Mouse (Mus musculus) cerebellum, postnatal 14 days (tissue): ENCODE results near the gene Lce3f.

Experiments
- DNase-seq, 2 experiments: peaks; one replicate each; pipeline ENCODE4 v3.0.0; 2021; ENCODE audit warnings: mixed read lengths in 2 of 2

The Lce3f gene

DNA sequence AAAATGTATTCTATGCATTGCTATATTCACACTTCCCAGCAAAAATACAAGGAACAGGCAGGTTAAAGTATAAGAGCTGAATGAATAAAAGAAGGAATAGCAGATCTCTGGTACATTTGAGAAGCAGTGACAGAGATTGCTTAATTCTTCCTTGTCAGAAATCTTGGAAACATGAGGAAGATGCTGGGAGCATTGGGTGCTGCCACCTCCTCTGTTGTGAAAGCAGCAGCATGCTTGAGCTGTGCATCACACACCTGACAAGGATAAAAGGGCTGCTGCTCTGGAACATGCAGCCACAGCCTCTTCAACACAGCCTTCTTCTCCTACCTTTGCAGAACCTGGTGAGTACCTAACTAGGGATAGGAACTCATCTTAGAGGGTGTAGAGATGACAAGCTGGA is at the start of gene Lce3f:
Lce3f (plus strand) TSS at position 301 of the 400 bp plus-strand sequence.
- no peak for DNase-seq

DNA sequence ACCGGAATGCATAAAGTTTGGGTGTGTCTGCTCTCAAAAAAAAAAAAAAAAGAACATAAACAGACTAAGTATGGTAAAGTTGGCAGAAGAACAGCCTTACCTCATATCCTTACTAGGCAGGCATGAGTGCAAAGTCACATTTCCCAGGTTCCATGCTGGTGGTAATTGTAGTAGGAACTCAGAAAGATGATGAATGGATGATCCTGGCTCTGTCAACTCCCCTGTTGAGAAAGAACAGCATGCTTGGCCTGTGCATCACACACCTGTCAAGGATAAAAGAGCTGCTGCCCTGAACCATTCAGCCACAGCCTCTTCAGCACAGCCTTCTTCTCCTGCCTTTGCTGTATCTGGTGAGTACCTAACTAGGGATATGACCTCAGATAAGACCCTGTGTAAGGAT is 47.8 kb upstream of the Lce3f start, which contains the start of gene Lce3c:
Lce3c (plus strand) TSS at position 301 of the 400 bp plus-strand sequence.
- peak; percentile 0 to 2 for DNase-seq

DNA sequence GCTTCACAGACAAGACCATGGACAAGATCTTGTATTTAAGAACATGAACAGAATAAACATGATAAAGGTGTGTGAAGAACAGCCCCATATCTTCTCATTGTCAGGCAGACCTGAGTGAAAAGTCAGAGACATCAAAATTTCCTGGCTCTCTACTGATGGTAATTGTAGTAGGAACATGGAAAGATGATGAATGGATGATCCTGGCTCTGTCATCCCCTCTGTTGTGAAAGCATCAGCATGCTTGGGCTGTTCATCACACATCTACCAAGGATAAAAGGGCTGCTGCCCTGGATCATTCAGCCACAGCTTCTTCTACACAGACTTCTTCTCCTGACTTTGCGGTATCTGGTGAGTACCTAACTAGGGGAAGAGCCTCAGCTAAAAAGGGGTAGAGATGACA is 34.9 kb upstream of the Lce3f start, which contains the start of gene Lce3d:
Lce3d (plus strand) TSS at position 301 of the 400 bp plus-strand sequence.
- DNase-seq = no peak

DNA sequence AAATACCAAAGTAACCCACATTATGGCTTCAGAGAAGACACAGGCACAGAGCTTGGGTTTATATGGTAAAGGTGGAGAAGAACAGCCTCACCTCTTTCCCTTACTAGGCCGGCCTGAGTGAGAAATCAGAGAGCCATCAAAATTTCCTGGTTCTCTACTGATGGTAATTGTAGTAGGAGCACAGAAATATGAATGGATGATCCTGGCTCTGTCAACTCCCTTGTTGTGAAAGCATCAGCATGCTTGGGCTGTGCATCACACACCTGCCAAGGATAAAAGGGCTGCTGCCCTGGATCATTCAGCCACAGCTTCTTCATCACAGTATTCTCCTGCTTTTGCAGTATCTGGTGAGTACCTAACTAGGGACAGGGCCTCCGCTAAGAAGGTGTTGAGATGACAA is 25.3 kb upstream of the Lce3f start, which contains the start of gene Lce3e:
Lce3e (plus strand) TSS at position 301 of the 400 bp plus-strand sequence.
- DNase-seq = no peak

DNA sequence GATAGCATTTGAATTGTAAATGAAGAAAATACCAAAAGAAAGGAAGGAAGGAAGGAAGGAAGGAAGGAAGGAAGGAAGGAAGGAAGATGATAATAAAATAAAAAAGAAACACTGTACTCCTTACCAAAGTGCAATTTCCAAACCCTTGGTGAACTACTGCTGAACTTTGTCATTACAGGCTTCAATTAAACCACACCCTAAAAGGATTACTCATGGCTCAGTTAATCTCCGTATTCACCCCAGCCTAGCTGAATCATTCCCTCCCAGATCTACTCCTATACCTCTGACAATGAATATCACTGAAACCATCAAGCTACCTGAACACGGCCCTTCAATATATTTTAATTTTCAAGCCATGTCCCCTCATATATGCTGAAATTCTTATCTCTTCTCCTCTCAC is 13.5 kb upstream of the Lce3f start:
- DNase-seq = no peak

DNA sequence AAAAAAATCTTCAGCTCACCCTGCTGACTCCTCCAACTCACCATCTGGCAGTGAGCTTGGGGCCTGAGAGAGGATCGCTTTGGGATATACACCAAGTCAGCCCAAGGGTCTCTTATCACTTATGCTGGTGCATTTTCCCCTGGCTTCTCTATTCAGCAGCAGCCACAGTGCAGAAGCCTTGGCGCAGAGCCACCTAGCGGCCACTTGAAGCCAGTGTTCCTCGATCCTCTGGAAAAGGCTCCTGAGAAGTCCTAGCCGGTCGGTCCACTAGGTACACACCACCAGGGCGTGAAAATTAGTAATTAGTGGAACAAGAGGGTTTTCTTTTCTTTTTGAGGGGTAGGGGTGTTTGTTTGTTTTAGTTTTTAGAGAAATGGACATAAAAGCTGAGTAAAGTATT is 6.7 kb downstream of the Lce3f start:
- DNase-seq = peak; percentile 83 to 88

DNA sequence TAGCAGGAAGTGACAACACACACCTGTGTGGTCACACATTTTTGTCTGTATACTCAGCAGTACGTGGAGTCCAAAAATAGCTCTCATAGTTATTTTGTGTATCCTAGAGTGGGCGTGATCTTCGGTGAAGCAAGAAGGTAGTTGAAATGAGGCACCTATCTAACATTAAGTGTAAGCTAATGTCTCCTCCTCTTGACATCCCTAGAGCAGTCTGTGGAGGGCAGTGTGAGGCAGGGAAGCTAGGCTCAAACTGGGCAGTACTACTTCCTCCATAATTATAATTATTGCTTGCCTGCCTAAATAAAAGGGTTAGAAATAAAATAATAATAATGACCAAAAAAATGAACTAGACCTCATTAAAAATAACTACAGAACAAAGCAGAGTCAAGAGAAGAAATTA is 8.6 kb downstream of the Lce3f start:
- DNase-seq = no peak

DNA sequence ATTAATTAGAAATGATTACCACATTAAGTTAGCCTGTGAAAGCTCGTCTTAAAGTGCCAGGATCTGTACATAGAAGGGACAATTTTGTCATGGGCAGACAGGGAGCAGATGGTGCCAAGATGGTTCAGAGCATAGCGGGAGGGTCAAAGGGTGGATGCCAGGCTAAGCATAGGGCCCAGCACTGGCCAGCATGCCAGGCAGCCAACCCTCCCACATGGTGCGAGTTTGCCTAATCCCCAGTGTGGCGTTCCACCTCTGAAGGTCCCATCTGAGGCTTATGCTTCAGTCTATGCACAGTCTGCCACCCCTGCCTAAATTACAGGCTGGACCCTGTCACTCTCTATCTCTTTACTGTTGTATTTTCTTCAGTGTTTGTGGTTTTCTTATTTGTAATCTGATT is 10.8 kb downstream of the Lce3f start:
- DNase-seq = no peak

DNA sequence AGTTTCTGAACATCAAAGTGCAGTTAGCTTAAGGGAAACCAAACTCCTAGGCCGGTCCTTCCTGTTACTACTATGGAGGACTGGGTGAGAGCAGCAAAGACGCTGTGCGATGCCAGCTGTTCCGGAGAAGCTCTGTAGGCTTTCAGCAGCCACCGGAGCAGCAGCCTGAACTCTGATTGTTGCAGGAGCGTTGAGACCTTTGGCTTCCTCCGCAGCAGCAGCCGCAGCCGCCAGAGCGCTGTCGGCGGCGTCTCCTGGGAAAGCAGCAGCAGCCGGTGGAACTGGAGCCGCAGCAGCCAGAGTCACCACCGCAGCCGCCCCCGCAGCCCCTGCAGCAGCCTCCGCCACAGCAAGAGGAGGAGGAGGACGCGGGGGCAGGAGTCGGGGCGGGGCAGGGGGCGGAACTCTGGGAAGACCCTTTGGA is 22.4 kb downstream of the Lce3f start:
- DNase-seq = peak; percentile 6 to 9

DNA sequence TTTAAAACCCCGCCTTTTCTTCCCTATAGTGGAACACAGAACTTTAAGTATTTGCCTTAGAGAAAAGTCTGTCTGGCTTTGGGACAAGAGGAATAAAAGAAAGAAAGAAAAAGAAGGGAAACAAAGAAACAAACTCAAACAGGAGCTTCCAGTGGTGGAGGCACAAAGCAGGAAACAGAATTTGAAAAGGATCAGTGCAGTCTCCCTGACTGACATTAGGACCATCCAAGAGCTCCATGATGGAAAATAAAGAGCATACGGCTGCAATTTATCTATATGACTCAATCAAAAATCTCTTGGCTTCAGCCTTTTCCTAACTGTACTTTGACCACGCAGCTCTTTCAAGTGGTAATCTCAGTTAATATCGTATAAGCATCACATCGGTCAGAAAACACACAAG is 22.8 kb downstream of the Lce3f start:
- no peak for DNase-seq

DNA sequence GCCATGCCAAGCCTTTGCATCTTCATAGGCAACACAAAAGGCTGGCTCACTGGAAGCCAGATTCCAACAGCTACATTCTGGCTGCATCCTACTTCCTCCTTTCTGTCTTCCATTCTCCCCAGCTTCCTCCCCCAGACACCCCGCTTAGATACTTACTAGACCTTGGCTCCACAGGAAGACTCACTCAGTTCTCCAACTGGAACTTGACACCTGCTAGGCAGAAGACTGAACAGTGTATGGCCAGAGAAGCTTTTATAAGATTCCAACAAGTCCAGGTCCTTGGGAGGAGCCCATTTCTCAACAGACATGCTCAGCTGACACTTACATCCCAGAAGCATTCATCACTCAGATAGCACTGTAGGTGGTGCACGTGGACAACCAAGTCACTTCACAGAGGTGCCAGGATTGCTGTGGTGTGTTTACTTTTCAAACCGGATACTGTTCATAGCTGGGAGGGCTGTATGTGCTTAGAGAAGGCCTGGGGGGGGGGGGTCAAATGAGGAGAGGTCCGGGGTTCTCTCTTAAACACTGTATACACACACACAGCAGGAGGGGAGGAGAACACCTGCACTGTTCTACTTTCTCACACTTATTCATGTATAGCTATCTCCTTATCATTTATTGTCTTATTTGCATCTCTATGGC is 23.6 kb downstream of the Lce3f start, which contains the start of gene Crct1:
Crct1 (minus strand) TSS at position 228 of the 645 bp plus-strand sequence.
- DNase-seq = no peak

DNA sequence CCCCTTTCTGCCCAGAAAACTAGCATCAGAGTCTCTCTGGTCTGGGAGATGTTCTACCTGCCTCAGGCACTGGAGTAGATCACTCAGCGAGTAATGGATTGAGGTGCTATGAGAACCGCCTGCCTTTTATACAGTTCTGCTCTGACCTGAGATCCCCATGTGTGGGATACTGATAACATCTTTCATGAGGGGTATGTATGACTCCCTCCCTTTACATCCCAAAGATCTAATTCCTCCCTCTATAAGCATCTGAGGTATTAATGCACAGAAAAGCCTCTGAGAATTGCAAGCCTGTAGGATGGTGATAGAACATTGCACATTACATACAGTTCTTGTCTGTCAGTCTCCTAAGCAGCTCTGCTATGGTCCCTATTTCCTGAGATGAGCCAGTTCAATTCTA is 26.9 kb downstream of the Lce3f start, which contains the start of gene Lce1m:
Lce1m (minus strand) TSS at position 101 of the 400 bp plus-strand sequence.
- DNase-seq = no peak

DNA sequence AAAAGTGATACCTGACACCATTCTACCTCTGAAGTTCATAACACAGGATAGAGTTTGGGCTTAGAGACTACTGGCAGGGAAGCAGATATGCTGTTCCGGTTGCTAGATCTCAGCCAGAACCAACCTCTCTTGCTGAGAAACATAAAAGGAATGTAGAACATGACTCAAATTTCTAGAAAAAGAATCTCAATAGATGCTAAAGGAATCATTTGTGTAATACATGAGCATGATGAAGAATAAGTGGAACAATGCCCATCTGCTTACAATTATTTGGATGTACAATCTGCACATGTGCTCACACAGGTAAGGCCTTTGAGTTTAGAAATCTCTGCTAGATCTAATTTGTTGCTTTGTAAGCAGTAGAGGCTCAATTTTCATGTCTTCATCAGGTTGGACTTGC is 29.1 kb downstream of the Lce3f start:
- no peak for DNase-seq

DNA sequence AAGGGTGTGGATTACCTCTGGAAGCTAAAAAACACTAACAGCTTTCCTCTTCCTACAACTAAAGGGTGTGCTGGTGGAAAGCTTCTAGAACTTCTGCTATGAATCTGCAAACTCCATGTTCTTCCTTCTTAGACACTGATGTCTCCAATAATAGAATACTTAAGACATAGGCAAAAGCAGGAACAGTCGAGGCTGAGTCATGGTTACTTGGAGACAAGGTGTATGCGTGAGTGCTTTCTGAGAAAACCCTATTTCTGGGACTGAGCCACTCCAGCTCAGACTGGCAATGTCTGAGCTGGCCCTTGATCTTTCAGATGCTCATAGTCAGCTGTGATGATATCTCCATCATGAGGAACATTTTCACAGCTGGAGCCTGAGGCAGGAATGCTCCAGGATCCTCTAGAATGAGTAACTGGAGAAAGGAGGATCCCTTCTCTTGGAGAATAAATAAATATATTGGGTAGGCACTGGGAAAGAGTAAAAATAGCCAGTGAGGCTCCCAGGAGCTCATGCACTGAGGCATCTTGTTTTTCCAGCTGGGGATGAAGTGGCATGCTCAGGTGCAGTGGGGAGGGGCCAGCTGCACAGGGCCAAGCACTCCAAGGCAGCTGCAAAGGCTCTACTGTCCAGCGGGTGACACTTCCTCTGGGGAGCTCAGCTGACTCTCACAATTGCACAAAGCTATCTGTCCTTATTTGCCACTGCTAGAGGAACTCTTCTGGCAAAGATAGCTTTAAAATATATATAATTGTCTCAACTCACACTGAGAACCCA is 31.6 kb downstream of the Lce3f start:
- DNase-seq = no peak

DNA sequence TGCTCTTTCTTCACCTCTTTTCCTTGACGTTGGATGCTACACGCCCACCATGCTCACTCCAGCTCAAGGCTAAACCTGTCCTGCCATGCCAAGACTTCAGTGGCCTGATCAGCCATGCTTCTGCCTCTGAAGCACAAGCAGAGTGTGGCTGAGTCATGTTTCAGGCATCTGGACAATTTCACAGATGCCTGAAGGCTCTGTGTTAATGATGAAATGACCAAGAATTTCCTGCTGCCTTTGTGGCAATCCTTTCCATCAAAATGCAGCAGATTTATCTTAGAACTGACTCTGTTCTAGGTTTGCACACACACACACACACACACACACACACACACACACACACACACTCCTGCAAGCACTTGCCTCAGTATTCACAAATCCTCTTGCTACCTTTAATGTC is 33.5 kb downstream of the Lce3f start:
- no peak for DNase-seq

DNA sequence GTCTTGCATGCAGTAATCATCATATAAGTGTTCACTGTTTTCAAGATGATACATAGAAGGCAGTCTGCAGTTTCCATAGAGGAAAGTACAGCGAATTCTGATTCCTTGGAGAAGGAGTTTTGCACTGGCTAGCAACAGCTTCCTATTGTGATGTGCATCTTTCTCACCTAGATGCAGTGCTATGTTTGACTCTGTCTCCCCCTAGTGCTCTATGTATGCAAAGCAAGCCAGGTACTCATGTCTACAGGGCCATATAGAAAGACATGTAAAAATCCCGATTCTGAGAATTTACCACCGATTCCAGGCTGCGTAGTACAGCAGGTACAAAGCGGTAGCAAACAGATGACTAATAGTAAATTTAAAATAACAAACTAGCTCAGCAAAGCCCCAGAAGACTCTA is 39.4 kb downstream of the Lce3f start:
- peak; percentile 44 to 50 for DNase-seq
